Mouse (Mus musculus): ENCODE measurements around the gene Sox10. TPM values are rescaled to one million over a fixed set of nuclear protein-coding genes. Genes with fewer than 3 reads are reported as not detected.

Gene Sox10
- total RNA-seq, 2 experiments from 2014 or later, result 35.7 to 38.0 TPM

- peak; percentile 50 to 60 for DNase-seq (ENCODE audit: low spot score in 2 of 2)
Observed at GRCm38 (mm10) chr15:79126217-79126932, 38.7 kb downstream of the Sox10 start.

GRCm38 (mm10) chr15:79124331-79124875 lies 40.6 kb downstream of the Sox10 start:
- DNase-seq (ENCODE audit: low spot score in 2 of 2), result no peak

GRCm38 (mm10) chr15:79123751-79124150 lies 41.3 kb downstream of the Sox10 start:
- no peak for DNase-seq (ENCODE audit: low spot score in 2 of 2)

GRCm38 (mm10) chr15:79122546-79122945 lies 42.5 kb downstream of the Sox10 start:
- no peak for DNase-seq (ENCODE audit: low spot score in 2 of 2)

GRCm38 (mm10) chr15:79122119-79122518 lies 42.9 kb downstream of the Sox10 start:
- no peak for DNase-seq (ENCODE audit: low spot score in 2 of 2)

DNA sequence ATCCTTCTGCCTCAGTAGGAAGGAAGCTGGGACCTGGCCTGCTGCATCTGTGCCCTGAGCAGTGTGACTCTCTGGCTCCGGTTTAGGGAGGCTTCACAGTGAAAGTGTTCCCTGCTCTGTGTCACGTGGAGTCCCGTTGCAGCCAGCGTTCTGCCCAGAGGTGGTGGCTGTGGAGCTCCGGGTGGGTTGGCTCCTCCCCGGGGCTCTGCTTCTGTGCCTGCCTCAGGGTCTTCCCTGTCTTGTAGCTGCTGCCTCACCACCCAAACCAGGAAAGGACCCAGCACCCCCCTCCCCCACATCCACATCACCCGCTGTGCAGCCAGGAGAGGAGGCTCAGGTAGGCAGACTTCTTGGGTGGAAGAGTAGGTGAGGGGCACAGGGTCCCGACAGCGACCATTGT lies 45.5 kb downstream of the Sox10 start:
- no peak for DNase-seq (ENCODE audit: low spot score in 2 of 2)

- no peak for DNase-seq (ENCODE audit: low spot score in 2 of 2)
Observed at GRCm38 (mm10) chr15:79115276-79115675, 49.8 kb downstream of the Sox10 start.

DNA sequence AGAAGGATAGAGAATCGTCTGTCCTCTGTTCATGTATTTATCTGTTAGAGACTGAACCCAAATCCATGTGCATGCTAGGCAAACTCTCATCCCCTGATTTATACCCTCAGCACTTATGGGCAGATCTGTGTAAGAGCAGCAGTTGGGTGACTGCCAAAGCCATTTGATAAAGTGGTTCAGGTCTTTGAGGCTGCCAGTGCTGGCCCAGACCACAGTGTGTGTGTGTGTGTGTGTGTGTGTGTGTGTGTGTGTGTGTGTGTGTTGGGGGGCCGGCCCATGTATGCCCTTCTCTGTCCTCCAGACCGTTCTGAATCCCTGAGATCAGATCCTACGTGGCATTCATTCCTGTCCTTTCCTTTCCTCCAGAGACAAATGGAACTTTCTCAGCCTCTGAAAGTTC lies 53.3 kb downstream of the Sox10 start:
- no peak for DNase-seq (ENCODE audit: low spot score in 2 of 2)

GRCm38 (mm10) chr15:79110528-79110927 lies 54.5 kb downstream of the Sox10 start:
- no peak for DNase-seq (ENCODE audit: low spot score in 2 of 2)

- no peak for DNase-seq (ENCODE audit: low spot score in 2 of 2)
Observed at GRCm38 (mm10) chr15:79110031-79110430, 55.0 kb downstream of the Sox10 start.

DNA sequence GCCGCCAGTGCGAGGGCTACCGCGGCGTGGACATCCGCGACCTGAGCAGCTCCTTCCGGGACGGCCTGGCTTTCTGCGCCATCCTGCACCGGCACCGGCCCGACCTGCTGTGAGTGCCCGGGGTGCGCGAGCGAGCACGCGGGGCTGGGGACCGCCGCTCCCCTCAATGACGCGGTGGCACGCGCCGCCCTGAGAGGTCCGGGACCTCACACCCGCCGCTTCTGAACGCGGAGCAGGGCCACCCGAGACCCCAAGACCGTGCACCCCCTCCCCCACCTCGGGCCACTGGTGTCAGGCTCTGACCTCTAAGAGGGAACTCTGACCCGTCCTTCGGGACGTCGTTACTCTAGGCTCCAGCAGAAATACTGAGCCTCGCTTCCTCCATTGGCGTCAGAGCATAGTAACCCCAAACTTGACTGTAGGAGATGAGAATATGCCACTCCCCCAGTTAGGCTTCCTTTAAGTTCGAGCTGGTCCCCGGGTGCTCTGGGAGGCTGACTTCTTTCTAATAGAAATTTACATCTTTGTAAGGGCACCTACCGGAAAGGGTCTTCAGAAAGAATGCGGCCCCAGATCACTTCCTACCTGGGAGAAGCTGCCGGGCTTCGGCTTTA lies 55.6 kb downstream of the Sox10 start:
- DNase-seq (ENCODE audit: low spot score in 2 of 2), result peak; percentile 47 to 61

- DNase-seq (ENCODE audit: low spot score in 2 of 2), result peak; percentile 47 to 65
Observed at GRCm38 (mm10) chr15:79108421-79109320, 56.4 kb downstream of the Sox10 start, which contains the start of gene Micall1. Gene Micall1, plus strand, starts transcription at chr15:79108898.

DNA sequence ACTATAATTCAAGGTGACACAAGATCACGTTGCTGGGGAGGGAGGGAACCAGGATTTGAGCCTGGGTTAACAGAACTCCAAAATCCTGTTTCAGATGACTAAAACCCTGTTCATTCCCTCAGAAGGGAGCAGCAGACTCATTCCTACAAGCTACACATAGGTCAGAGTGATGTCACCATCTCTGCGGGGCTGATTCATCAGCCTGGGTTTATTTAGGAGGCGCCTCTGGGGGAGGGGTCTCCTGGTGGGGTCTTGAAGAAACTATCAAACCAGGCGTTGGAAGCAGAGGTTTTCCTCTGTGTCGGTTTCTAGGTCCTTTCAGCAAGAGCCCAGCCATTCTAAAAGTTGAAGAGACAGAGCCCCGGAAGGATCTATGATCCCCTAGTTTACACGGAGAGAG lies 57.1 kb downstream of the Sox10 start:
- no peak for DNase-seq (ENCODE audit: low spot score in 2 of 2)

GRCm38 (mm10) chr15:79105804-79106203 lies 59.2 kb downstream of the Sox10 start:
- no peak for DNase-seq (ENCODE audit: low spot score in 2 of 2)

Other genes with a start within 250 kb of the Sox10 start
- gene Lgals1, start 238.5 kb downstream of the Sox10 start, total RNA-seq (2021), result 10 to 100 TPM; 31.2 to 37.7 TPM
- 10 to 100 TPM; 43.0 to 43.2 TPM for gene Nol12, start 230.3 kb downstream of the Sox10 start, total RNA-seq (2021)
- gene Triobp, start 217.5 kb downstream of the Sox10 start, total RNA-seq (2021), result 10 to 100 TPM; 26.4 to 28.9 TPM
- 10 to 100 TPM; 80.6 to 80.7 TPM for gene H1f0, start 136.8 kb downstream of the Sox10 start, total RNA-seq (2021)
- gene Galr3, start 123.4 kb downstream of the Sox10 start, total RNA-seq (2021), result under 1 TPM; 0.33 to 0.48 TPM
- gene Ankrd54, start 102.3 kb downstream of the Sox10 start, total RNA-seq (2021), result 10 to 100 TPM; 19.5 to 22.2 TPM
- gene Eif3l, start 90.1 kb downstream of the Sox10 start, total RNA-seq (2021), result 100 to 1,000 TPM in 1 of 2 experiments, 10 to 100 TPM in 1; 94.6 to 102 TPM
- gene Micall1, start 56.3 kb downstream of the Sox10 start, total RNA-seq (2021), result 10 to 100 TPM; 30.4 to 33.0 TPM
- 100 to 1,000 TPM; 120 to 138 TPM for gene Polr2f, start 24.2 kb downstream of the Sox10 start, total RNA-seq (2021)
- 10 to 100 TPM; 14.7 to 15.4 TPM for gene 1700088E04Rik, start 24.0 kb downstream of the Sox10 start, total RNA-seq (2021)
- 10 to 100 TPM; 53.0 to 55.1 TPM for gene Pick1, start 63.9 kb upstream of the Sox10 start, total RNA-seq (2021)
- gene Gm49486, start 64.2 kb upstream of the Sox10 start, total RNA-seq (2021), result 1 to 10 TPM in 1 of 2 experiments, under 1 TPM in 1; 0.80 to 1.0 TPM
- gene Slc16a8, start 89.5 kb upstream of the Sox10 start, total RNA-seq (2021), result under 1 TPM in 1 of 2 experiments, not detected in 1; 0.41 TPM
- 1 to 10 TPM; 2.8 to 4.8 TPM for gene Baiap2l2, start 120.3 kb upstream of the Sox10 start, total RNA-seq (2021)
- 10 to 100 TPM; 18.3 to 22.5 TPM for gene Pla2g6, start 163.2 kb upstream of the Sox10 start, total RNA-seq (2021)
- gene Maff, start 181.4 kb upstream of the Sox10 start, total RNA-seq (2021), result 1 to 10 TPM; 1.7 to 2.0 TPM
- 10 to 100 TPM; 46.1 to 48.1 TPM for gene Tmem184b, start 238.3 kb upstream of the Sox10 start, total RNA-seq (2021)